Mouse (Mus musculus): ENCODE results near the gene Gadl1.
A peak's percentile ranks its signal among the peaks of the same experiment; 100 is the strongest.

Gene Gadl1

DNA sequence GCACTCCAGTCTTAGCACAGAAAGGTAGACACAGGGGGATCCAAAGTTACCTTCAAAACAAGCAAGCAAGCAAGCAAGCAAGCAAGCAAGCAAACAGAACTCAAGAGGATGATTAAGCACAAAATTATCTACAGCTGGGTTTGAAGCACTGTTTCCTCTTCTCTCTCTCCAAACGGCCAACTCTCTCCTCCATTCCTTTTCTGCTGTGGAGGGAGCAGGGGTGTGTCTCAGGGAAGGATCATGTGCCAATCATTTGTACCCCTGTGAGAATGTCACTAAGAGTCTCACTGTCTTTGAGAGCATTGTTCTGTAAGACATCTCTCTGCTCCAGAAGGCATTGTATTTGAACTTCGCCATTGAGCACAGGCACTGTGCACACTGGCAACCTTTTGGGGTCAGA, 27.1 kb downstream of the Gadl1 start:
- DNase-seq (ENCODE audit: low spot score in 2 of 2): no peak

DNA sequence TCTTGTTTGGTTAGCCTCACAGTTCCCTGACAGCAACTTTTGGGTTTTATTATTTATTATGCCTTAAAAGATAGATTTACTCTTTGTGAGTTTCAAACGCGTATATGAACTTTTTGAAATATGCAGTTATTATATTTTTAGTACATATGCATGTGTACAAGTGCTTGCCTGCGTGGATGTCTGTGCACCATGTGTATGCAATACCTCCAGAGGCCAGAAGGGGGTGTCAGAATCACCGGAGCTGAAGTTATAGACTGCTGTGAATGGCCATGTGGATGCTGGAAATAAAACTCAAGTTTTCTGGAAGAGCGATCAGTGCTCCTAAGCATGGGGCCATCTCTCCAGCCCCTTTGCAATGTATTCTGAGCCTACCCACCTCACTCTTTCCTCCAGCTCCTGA, 28.7 kb downstream of the Gadl1 start:
- no peak for DNase-seq (ENCODE audit: low spot score in 2 of 2)

DNA sequence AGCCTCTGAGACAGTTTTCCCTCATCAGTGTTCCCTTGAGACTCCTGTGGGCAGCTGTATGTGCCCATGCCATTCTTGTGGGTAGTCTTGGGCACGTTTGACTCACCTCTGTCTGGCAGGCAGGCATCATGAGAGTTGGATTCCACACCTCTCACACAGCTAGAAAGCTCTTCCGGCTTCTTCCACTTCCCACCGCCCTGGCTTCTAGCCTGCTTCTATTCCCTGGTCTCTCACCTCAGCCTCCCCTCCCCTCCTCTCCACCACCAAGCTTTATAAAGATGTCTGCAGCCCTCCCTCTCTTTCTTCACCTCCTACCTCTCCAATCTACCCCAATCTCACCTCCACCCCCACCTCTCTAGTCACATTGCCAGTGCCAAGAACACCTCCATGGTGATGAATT, 30.2 kb downstream of the Gadl1 start:
- no peak for DNase-seq (ENCODE audit: low spot score in 2 of 2)

DNA sequence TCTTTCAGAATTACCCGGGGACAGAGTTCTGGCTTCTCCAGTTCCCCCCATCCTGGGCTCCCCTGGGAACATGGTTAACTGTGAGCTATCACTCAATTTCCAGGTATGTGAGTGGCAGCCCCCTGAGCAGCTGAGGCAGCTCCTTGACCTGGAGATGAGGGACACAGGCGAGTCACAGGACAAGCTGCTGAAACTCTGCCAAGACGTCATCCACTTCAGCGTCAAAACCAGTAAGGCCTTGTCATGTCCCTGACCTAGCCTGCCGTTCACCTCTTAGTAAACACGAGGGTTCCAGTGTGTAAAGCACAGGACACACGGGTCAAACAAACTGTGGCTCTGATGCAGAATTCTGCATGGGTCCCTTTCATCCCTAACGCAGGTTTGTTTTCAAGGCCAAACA, 31.9 kb downstream of the Gadl1 start:
- DNase-seq (ENCODE audit: low spot score in 2 of 2): no peak

- no peak for DNase-seq (ENCODE audit: low spot score in 2 of 2)
Measured at GRCm38 (mm10) chr9:115942486-115942885, 33.2 kb downstream of the Gadl1 start.

DNA sequence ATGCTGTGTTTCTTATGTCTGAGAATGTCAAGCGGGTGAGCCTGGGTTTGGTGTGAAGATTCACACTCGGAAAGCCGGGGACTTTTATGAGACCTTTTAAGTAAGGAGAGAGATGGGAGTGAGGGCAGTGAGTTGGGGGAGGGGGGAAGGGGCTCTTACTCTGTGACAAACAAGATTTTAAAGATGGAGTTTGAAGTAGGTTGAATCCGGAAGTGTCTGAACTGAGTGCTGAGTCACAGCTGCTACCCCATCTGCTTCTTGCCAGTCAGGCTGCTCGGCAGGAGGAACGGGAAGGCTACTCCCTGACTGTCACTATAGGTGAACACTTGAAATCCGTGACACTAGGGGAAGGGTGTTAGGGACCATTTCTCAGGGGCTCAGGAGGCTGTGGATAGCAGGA, 33.7 kb downstream of the Gadl1 start:
- no peak for DNase-seq (ENCODE audit: low spot score in 2 of 2)

- no peak for DNase-seq (ENCODE audit: low spot score in 2 of 2)
Measured at GRCm38 (mm10) chr9:115943577-115944320, 34.5 kb downstream of the Gadl1 start.

DNA sequence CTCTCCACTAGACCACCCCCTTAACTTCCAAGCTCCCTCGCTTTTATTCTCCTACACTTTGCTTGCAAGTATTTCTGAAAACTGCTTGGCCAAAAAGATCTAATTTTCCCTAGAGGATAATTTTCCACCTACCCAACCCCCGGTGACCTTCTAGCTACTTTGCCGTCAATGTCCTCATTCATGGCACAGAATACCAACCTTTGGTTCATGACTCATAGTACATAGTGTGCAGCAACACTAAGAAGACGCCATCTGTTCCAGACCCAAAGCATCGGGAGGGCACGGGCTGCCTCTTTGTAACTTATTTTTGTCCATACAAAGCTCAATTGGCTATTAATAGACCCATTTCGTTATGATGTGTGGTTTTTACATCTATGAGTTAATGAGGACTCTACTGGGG, 55.8 kb downstream of the Gadl1 start:
- no peak for DNase-seq (ENCODE audit: low spot score in 2 of 2)

- no peak for DNase-seq (ENCODE audit: low spot score in 2 of 2)
Measured at GRCm38 (mm10) chr9:115966116-115966515, 56.9 kb downstream of the Gadl1 start.

GRCm38 (mm10) chr9:115966746-115967145, 57.5 kb downstream of the Gadl1 start:
- DNase-seq (ENCODE audit: low spot score in 2 of 2): no peak

DNA sequence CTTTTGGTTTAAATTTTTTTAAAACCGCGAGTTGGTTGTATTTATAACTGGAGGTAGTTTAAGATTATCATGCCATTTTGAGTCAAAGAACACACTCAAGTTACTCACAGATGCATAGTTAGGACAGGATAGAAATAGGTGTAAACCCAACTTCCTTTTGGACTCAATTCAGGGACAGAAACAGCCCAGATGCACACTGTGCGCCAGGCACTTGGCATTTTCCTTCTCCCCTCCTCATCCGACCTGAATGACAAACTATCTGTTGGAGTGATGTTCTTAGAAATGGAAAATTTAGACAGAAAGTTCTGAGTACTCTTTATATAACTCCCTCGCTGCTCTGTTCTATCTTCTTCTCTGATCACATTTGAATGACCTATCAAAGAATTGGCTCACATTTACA, 58.4 kb downstream of the Gadl1 start:
- no peak for DNase-seq (ENCODE audit: low spot score in 2 of 2)

GRCm38 (mm10) chr9:115976901-115977300, 67.6 kb downstream of the Gadl1 start:
- no peak for DNase-seq (ENCODE audit: low spot score in 2 of 2)

GRCm38 (mm10) chr9:115977598-115978240, 68.5 kb downstream of the Gadl1 start:
- no peak for DNase-seq (ENCODE audit: low spot score in 2 of 2)

- no peak for DNase-seq (ENCODE audit: low spot score in 2 of 2)
Measured at GRCm38 (mm10) chr9:115978478-115978877, 69.2 kb downstream of the Gadl1 start.

GRCm38 (mm10) chr9:115990661-115991060, 81.4 kb downstream of the Gadl1 start:
- no peak for DNase-seq (ENCODE audit: low spot score in 2 of 2)

- peak; percentile 16 to 26 for DNase-seq (ENCODE audit: low spot score in 2 of 2)
Measured at GRCm38 (mm10) chr9:115994772-115995171, 85.5 kb downstream of the Gadl1 start.

DNA sequence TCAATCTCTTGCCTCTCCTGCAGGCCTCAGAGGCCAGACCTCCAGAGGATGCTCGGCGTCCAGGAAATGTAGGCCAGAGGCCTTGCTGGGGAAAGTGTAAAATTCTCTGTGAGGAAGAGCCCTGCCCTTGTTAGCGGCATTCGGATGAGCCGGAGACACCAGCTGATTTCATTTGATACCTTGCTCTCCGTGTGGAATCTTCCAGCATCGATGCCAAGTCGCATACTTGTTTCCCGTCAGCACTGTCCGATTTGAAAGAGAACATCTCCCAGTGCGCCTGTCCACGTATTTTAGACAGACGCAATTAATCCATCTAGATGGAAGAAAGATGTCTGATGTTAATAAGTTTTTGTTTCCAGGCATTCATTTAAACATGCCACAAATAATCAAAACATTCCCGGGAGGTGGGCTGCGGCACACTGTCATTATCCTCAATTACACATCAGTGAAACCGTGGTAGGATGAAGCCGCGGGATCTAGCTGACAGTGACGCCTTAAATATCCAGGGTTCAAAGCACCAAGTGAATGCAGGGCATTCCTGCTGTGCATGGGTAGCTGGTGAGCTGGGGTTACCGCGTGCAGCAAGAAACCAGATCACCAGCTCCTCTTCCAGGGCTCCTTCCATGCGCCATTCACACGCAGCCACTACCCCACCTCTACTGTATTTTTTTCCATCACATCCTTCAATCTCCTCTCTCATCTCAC, 86.8 kb downstream of the Gadl1 start:
- DNase-seq (ENCODE audit: low spot score in 2 of 2): no peak

- peak; percentile 3 to 27 for DNase-seq (ENCODE audit: low spot score in 2 of 2)
Measured at GRCm38 (mm10) chr9:115998383-115998782, 89.1 kb downstream of the Gadl1 start.

- no peak for DNase-seq (ENCODE audit: low spot score in 2 of 2)
Measured at GRCm38 (mm10) chr9:115999361-115999990, 90.2 kb downstream of the Gadl1 start.

DNA sequence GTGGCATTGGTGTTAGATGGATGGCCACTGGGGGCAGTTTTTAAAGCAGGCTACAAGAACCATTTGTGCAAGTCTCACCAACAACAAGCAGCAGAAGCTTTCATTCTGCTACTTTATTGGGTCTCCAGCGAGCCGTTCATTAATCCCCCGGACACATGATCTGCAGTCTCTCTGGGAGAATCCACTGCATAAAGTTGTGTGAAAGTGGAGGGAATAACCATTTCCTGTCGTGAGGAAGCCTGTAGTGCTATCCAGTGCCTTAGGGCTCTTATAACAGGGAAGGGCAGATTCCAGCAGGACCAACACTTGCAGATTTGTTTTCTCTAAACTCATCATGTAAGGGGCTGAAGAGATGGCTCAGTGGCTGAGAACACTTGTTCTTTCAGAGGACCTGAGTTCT, 104.7 kb downstream of the Gadl1 start:
- no peak for DNase-seq (ENCODE audit: low spot score in 2 of 2)

GRCm38 (mm10) chr9:116016221-116016620, 107.0 kb downstream of the Gadl1 start:
- no peak for DNase-seq (ENCODE audit: low spot score in 2 of 2)

- DNase-seq (ENCODE audit: low spot score in 2 of 2): no peak
Measured at GRCm38 (mm10) chr9:116017091-116017490, 107.8 kb downstream of the Gadl1 start.
